Mouse (Mus musculus) E14TG2a.4 (cell line): ENCODE results near the gene Fetub.
"Not testable (repeated sequence)": the region's sequence is repeated elsewhere in the genome, so short reads cannot be mapped to it uniquely, and the experiment has no call there.

Experiments used
- H3K27me3 ChIP-seq: 2 replicates; pipeline ENCODE4 v1.6.1; 2014; ENCODE audit warnings: low read length, control low read depth; ENCODE audit not compliant: insufficient read depth
- H3K36me3 ChIP-seq: 2 replicates; pipeline ENCODE4 v1.6.1; 2014; ENCODE audit warnings: low read length, control low read depth; ENCODE audit not compliant: insufficient read depth
- H3K4me1 ChIP-seq: replicated peaks from 2 replicates; pipeline ENCODE4 v1.6.1; 2014; ENCODE audit warnings: low read depth, low read length, control low read depth
- H3K4me3 ChIP-seq: replicated peaks from 2 replicates; pipeline ENCODE4 v1.5.1; 2014; ENCODE audit warnings: mild to moderate bottlenecking, low read length
- H3K9me3 ChIP-seq: 2 replicates; pipeline ENCODE4 v1.6.1; 2014; ENCODE audit warnings: low read length, control low read depth
- CTCF ChIP-seq: conservative IDR thresholded peaks from 2 replicates; pipeline ENCODE4 v1.5.1; 2014; ENCODE audit warnings: low read length
- NANOG ChIP-seq: IDR thresholded peaks from 2 replicates; pipeline ENCODE4 v1.6.1; 2014; ENCODE audit warnings: borderline replicate concordance, low read length, mixed read lengths
- POU5F1 ChIP-seq: IDR thresholded peaks from 2 replicates; pipeline ENCODE4 v1.6.1; 2014; ENCODE audit warnings: low read length, borderline replicate concordance

Gene Fetub

GRCm38 (mm10) chr16:22919971-22920854 is 2.1 kb downstream of the Fetub start:
- Histone ChIP-seq H3K27me3 (no peaks in the 10 kb centered on the region), H3K9me3 (no peaks in the 10 kb centered on the region), H3K4me1 (peaks cover 34% of the 10 kb centered on the region), H3K4me3 (peak overlapping the region; percentile 49), H3K36me3 (no peaks in the 10 kb centered on the region)
- no peak for TF ChIP-seq CTCF
- no peak for TF ChIP-seq POU5F1
- no peak for TF ChIP-seq NANOG

- H3K36me3 ChIP-seq, result no peaks in the 10 kb centered on the region
- H3K9me3 ChIP-seq, result no peaks in the 10 kb centered on the region
- TF ChIP-seq POU5F1 (no peak), NANOG (no peak), CTCF (no peak)
Observed at GRCm38 (mm10) chr16:22921761-22922160, 3.6 kb downstream of the Fetub start.

GRCm38 (mm10) chr16:22922433-22922832 is 4.3 kb downstream of the Fetub start:
- Histone ChIP-seq H3K4me3 (no peak overlapping the region), H3K9me3 (no peaks in the 10 kb centered on the region), H3K4me1 (peaks cover 32% of the 10 kb centered on the region), H3K27me3 (no peaks in the 10 kb centered on the region), H3K36me3 (no peaks in the 10 kb centered on the region)
- TF ChIP-seq NANOG (no peak), CTCF (no peak), POU5F1 (no peak)

More at GRCm38 (mm10) chr16:22921761-22922160, 3.6 kb downstream of the Fetub start:
- Histone ChIP-seq H3K4me3 (no peak overlapping the region), H3K27me3 (no peaks in the 10 kb centered on the region), H3K4me1 (peaks cover 34% of the 10 kb centered on the region)

GRCm38 (mm10) chr16:22929575-22929974 is 11.4 kb downstream of the Fetub start:
- no peak overlapping the region for H3K4me3 ChIP-seq
- H3K27me3 ChIP-seq, result no peaks in the 10 kb centered on the region
- H3K4me1 ChIP-seq, result peaks cover 19% of the 10 kb centered on the region
- H3K9me3 ChIP-seq, result no peaks in the 10 kb centered on the region
- no peak for TF ChIP-seq CTCF
- no peak for TF ChIP-seq POU5F1
- TF ChIP-seq NANOG, result no peak
- no peaks in the 10 kb centered on the region for H3K36me3 ChIP-seq

- no peak for TF ChIP-seq CTCF
- no peak for TF ChIP-seq POU5F1
- no peak for TF ChIP-seq NANOG
- Histone ChIP-seq H3K4me1 (peaks cover 19% of the 10 kb centered on the region), H3K27me3 (no peaks in the 10 kb centered on the region), H3K4me3 (peak overlapping the region; percentile 20; the same call in 1 of the 2 replicates), H3K36me3 (no peaks in the 10 kb centered on the region), H3K9me3 (no peaks in the 10 kb centered on the region)
Observed at GRCm38 (mm10) chr16:22931431-22932200, 13.5 kb downstream of the Fetub start.

GRCm38 (mm10) chr16:22937631-22938030 is 19.5 kb downstream of the Fetub start:
- Histone ChIP-seq H3K27me3 (no peaks in the 10 kb centered on the region), H3K4me1 (no peaks in the 10 kb centered on the region), H3K4me3 (no peak overlapping the region), H3K9me3 (peaks cover 22% of the 10 kb centered on the region), H3K36me3 (no peaks in the 10 kb centered on the region)
- no peak for TF ChIP-seq CTCF
- TF ChIP-seq NANOG, result no peak

GRCm38 (mm10) chr16:22938541-22938940 is 20.4 kb downstream of the Fetub start:
- no peaks in the 10 kb centered on the region for H3K4me1 ChIP-seq
- no peaks in the 10 kb centered on the region for H3K27me3 ChIP-seq
- peaks cover 5% of the 10 kb centered on the region; the same call in 1 of the 2 replicates for H3K36me3 ChIP-seq
- no peak overlapping the region for H3K4me3 ChIP-seq
- TF ChIP-seq POU5F1 (no peak), NANOG (no peak), CTCF (no peak)
- H3K9me3 ChIP-seq, result peaks cover 31% of the 10 kb centered on the region

- TF ChIP-seq NANOG (no peak), CTCF (no peak), POU5F1 (no peak)
- peaks cover 36% of the 10 kb centered on the region for H3K9me3 ChIP-seq
- no peaks in the 10 kb centered on the region for H3K4me1 ChIP-seq
- no peak overlapping the region for H3K4me3 ChIP-seq
- H3K27me3 ChIP-seq, result no peaks in the 10 kb centered on the region
- H3K36me3 ChIP-seq, result peaks cover 5% of the 10 kb centered on the region; the same call in 1 of the 2 replicates
Observed at GRCm38 (mm10) chr16:22939120-22939695, 21.1 kb downstream of the Fetub start.

GRCm38 (mm10) chr16:22941825-22942476 is 23.8 kb downstream of the Fetub start:
- H3K9me3 ChIP-seq, result peaks cover 45% of the 10 kb centered on the region
- H3K4me3 ChIP-seq, H3K36me3 ChIP-seq, H3K27me3 ChIP-seq, H3K4me1 ChIP-seq: not testable (repeated sequence)
